Mouse (Mus musculus) olfactory bulb, adult 2 months (tissue): ENCODE measurements around the gene Ifnl3.

Experiments
- CTCF ChIP-seq: fragments of 200-500 bp; IDR thresholded peaks from 2 replicates; pipeline ENCODE4 v1.5.1; 2012; ENCODE audit warnings: low read depth, mild to moderate bottlenecking, low read length, moderate library complexity; ENCODE audit not compliant: insufficient read depth
- POLR2A ChIP-seq: fragments of 200-500 bp; IDR thresholded peaks from 2 replicates; pipeline ENCODE4 v1.6.1; 2012; ENCODE audit warnings: mild to moderate bottlenecking, low read depth, low read length, moderate library complexity; ENCODE audit not compliant: insufficient read depth

GRCm38 (mm10) chr7:28562951-28563350, 40.3 kb downstream of the Ifnl3 start:
- TF ChIP-seq CTCF (no peak), POLR2A (no peak)
